Mouse (Mus musculus) stomach, postnatal 0 days (tissue): Measurements from ENCODE around the gene Creb3l2.

ENCODE experiments used
- CTCF ChIP-seq: IDR thresholded peaks from 2 replicates; pipeline ENCODE4 v1.5.1; 2016; ENCODE audit warnings: antibody characterized with exemption, low read depth, mild to moderate bottlenecking, moderate library complexity
- EP300 ChIP-seq: optimal IDR thresholded peaks from 2 replicates; pipeline ENCODE3; 2016; ENCODE audit warnings: antibody characterized with exemption

DNA sequence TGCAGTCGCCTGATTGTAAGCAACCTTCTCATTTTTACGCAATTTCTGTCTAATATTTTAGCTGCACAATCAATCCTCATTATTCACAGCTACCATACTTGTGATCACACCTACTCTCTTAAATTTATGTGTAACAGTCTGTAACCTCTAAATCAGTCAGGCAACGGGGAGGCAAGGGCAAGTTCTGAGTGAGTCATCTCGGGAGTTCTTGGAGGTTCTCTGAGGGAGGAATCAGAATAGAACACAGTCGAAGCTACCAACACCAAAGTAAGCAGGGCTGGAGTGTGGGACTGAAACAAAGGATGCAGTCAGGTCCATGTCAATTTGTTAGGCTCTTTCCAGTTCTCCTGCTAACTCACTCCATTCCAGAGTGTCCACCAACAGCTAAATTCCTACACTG lies 124.0 kb downstream of the Creb3l2 start:
- TF ChIP-seq CTCF (no peak), EP300 (no peak)
